Mouse (Mus musculus) thymus, postnatal 14 days (tissue): ENCODE measurements around the gene Tchhl1.
A peak's percentile ranks its signal among the peaks of the same experiment; 100 is the strongest.
"Not testable (repeated sequence)": the region's sequence is repeated elsewhere in the genome, so short reads cannot be mapped to it uniquely, and the experiment has no call there.

Experiments
- DNase-seq: peaks from one replicate; pipeline ENCODE4 v3.0.0; 2021

Tchhl1 gene

GRCm38 (mm10) chr3:93468561-93468960 is at the start of gene Tchhl1:
Tchhl1 (plus strand) TSS chr3:93468754.
- DNase-seq: no peak

- no peak for DNase-seq
These were observed 36.9 kb upstream of the Tchhl1 start for GRCm38 (mm10) chr3:93431673-93432072.

DNA sequence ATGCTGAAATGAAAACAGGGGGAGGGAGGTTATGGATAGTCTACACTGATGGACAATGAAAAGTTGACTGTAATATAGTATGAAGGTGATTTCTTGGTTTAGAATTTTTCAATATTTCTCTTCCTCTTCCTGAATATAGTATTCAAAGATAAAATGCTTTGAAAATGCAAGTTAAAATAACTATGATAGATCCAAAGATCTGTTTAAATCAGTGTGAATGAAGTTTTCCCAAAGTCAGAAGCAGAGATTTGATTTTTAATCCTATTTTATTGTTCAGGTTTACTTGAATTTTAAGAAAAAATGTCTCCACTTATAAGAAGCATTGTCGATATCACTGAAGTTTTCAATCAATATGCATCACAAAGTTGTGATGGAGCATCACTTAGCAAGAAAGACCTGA is 26.5 kb upstream of the Tchhl1 start, which contains the start of gene Tchh:
Tchh (plus strand) TSS at position 301 of the 400 bp plus-strand sequence.
- DNase-seq: no peak

DNA sequence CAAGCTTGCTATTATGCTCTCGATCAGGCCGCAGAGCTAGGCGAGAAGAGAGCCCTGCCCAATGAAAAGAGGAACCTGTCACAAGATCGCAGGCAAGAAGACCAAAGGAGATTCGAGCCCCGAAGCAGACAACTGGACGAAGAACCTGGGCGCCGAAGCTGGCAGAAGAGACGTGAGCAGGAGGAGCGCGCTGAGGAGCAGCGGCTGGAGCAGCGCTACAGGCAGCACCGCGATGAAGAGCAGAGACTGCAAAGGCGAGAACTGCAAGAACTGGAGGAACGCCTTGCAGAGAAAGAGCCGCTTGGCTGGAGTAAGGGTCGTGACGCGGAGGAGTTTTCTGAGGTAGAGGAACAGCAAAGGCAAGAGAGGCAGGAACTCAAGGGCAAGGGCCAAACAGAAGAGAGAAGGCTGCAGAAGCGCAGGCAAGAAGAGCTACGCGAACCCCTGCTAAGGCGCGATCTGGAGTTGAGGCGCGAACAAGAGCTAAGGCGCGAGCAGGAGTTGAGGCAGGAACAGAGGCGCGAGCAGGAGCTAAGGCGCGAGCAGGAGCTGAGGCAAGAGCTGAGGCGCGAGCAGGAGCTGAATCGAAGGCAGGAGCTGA is 25.0 kb upstream of the Tchhl1 start:
- DNase-seq: peak; percentile 4

DNA sequence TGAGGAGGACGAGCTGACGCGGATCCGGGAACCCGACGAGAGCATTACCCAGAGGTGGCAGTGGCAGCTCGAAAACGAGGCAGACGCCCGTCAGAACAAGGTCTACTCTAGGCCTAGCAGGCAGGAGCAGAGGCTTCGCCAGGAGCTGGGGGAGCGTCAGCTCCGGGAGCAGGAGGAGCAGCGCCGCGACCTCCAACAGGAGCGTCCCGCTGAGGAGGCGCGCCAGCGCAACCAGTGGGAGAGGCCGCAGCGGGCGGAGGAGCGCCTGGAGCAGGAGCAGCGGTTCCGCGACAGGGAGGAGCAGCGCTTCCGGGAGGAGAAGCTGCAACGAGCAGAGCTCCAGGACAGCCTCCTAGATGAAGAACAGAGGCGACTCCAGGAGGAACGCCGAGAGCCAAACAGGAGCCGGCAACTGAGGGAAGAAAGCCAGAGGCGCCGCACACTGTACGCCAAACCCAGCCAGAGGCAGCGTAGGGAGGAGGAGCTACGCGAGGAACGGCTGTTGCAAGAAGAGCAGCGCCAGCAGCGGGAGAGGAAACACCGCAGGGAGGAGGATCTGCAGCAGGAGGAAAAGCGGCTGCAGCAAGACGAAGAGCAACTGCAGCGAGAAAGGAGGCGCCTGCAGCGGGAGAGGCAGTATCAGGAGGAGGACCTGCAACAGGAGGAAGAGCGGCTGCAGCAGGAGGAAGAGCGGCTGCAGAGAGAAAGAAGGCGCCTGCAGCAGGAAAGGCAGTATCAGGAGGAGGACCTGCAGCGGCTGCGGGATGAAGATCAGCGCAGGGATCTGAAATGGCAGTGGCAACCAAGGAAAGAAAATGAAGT is 24.0 kb upstream of the Tchhl1 start:
- DNase-seq: peak; percentile 36

DNA sequence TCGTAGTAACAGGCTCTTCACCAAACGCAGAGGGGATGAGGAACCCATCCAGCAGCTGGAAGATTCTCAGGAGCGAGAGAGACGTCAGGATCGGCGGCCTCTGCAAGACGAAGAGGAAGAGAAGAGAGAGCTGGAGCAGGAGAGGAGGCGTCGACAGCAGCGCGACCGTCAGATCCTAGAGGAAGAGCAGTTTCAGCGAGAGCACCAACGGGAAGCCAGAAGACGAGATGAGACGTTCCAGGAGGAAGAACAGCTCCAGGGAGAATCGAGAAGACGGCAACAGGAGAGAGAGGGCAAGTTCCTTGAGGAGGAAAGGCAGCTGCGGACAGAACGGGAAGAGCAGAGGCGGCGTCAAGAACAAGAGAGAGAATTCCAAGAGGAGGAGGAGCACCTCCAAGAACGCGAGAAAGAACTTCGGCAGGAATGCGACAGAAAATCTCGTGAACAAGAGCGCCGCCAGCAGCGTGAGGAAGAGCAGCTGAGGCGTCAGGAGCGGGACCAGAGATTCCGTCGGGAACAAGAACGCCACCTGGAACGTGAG is 23.3 kb upstream of the Tchhl1 start:
- DNase-seq: no peak

DNA sequence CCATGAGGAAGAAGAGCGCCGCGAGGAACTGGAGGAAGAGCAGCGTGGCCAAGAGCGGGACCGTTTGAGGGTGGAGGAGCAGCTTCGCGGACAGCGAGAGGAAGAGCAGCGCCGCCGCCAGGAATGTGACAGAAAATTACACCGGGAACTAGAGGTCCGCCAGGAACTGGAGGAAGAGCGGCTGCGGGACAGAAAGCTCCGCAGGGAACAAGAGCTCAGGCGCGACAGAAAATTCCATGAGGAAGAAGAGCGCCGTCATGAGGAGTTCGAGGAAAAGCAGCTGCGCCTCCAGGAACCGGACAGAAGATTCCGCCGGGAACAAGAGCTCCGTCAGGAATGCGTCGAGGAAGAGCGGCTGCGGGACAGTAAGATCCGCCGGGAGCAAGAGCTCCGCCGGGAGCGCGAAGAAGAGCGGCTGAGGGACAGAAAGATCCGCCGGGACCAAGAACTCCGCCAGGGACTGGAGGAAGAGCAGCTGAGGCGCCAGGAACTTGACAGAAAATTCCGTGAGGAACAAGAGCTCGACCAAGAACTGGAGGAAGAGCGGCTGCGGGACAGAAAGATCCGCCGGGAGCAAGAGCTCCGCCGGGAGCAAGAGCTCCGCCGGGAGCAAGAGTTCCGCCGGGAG is 22.3 kb upstream of the Tchhl1 start:
- DNase-seq: no peak

DNA sequence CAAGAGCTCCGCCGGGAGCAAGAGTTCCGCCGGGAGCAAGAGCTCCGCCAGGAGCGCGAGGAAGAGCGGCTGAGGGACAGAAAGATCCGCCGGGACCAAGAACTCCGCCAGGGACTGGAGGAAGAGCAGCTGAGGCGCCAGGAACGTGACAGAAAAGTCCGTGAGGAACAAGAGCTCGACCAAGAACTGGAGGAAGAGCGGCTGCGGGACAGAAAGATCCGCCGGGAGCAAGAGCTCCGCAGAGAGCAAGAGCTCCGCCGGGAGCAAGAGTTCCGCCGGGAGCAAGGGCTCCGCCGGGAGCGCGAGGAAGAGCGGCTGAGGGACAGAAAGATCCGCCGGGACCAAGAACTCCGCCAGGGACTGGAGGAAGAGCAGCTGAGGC is 21.8 kb upstream of the Tchhl1 start:
- not testable (repeated sequence) for DNase-seq

- DNase-seq: peak; percentile 7
These were observed 21.3 kb upstream of the Tchhl1 start for GRCm38 (mm10) chr3:93447138-93447841.

DNA sequence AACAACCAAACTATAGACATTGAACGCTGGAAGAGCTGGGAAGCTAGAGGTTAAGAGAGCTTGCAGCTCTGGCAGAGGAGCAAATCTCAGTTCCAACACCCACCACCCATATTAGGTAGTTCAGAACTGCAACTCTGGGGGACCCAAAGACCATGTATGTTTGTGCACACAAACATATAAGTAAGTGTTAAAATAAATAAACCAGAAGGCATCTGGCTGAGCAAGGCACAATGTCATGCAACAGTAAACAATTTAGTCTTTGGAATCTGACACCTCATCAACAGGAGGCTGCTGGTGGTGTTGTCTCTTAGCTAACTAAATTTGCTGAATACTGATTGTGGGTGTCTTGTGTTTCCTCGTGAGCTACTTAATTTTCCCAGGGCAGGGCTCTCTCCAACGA is 2.0 kb upstream of the Tchhl1 start:
- no peak for DNase-seq

- DNase-seq: no peak
These were observed 1.4 kb upstream of the Tchhl1 start for GRCm38 (mm10) chr3:93467130-93467529.

DNA sequence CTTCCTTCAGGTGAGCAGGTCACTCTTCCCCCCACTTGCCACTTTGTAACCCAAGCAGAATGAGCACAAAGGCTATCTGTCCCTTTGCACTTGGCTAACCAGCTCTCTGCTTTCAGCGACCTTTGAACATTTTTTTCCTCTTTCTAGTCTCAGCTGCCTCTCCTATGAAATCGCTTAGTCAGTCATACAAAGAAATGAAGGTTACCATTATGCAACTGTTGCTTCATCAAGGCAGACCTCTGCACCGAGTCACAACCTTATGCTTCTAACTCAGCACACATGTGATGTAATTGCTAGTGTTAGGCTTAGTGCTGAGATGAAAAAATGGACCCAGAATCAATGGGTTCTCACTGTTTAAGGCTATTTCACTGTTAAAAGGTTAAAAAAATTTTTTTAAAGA is 1.1 kb downstream of the Tchhl1 start:
- no peak for DNase-seq

DNA sequence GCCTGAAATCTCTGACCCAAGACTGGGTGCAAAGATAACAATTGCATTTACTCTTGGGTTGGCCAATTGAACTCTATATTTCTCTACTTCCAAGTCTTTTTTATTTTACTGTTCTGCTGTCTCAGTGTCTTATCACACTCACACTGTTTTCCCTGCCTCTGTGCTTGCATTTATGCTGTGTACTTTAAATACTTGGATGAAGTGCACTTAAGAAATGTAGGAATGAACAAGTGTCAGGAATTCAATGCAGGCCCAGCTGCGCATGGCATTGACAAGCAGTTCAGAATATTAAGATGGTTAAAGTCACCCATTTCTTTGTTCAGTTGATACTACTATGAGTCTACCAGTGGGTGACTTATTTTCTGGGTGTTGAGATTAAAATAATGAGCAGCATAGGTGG is 11.5 kb downstream of the Tchhl1 start:
- no peak for DNase-seq

GRCm38 (mm10) chr3:93481982-93482616 is 13.5 kb downstream of the Tchhl1 start:
- no peak for DNase-seq

DNA sequence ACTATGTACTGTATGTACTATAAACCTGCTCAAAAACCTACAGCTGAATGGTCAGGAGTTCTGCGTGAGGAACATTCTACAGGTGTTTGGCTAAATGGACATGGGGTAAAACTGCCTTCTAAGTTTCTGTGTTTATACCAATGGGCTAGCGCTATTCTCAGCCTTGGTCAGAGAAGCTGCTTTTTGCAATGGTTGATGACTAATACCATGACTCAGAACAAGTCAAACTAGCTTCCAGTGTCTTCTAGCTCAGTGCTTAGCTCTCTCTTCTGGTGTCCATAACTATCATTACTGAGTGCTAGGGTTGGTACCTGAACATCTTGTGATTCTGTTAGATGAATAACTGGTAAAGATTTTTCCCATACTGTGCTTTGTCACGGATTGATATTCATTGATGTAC is 17.1 kb downstream of the Tchhl1 start:
- no peak for DNase-seq

GRCm38 (mm10) chr3:93488541-93488940 is 20.0 kb downstream of the Tchhl1 start:
- no peak for DNase-seq

- DNase-seq: no peak
These were observed 23.6 kb downstream of the Tchhl1 start for GRCm38 (mm10) chr3:93492176-93492575.

GRCm38 (mm10) chr3:93493992-93494391 is 25.4 kb downstream of the Tchhl1 start:
- peak; percentile 60 for DNase-seq

DNA sequence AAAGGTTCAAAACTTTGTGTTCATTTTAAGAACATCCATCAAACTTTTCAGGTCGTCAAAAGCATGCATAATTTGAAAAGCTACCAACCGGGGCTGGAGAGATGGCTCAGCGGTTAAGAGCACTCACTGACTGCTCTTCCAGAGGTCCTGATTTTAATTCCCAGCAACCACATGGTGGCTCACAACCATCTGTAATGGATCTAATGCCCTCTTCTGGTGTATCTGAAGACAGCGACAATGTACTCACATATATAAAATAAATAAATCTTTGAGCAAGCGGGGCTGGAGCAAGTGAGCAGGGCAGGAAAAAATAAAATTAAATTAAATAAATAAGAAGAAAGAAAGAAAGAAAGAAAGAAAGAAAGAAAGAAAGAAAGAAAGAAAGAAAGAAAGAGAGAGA is 26.2 kb downstream of the Tchhl1 start:
- not testable (repeated sequence) for DNase-seq

GRCm38 (mm10) chr3:93497131-93497530 is 28.6 kb downstream of the Tchhl1 start:
- DNase-seq: no peak

DNA sequence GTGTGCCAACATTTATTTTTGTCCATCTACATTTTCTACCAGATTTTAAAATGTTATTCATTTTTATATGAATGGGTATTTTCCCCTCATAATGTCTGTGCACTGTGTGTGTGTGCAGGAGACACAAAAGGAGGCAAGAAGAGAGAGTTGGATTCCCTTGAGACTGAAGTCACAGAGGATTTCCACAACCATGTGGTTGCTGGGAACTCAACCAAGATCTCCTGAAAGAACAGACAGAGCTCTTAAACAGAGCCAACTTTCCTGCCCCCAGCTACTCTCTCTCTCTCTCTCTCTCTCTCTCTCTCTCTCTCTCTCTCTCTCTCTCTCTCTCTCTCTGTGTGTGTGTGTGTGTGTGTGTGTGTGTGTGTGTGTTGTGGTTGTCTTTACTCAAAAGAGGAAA is 30.6 kb downstream of the Tchhl1 start:
- no peak for DNase-seq

- no peak for DNase-seq
These were observed 36.1 kb downstream of the Tchhl1 start for GRCm38 (mm10) chr3:93504536-93505189.
